Mouse (Mus musculus): ENCODE data around the gene Mpp3.

DNA sequence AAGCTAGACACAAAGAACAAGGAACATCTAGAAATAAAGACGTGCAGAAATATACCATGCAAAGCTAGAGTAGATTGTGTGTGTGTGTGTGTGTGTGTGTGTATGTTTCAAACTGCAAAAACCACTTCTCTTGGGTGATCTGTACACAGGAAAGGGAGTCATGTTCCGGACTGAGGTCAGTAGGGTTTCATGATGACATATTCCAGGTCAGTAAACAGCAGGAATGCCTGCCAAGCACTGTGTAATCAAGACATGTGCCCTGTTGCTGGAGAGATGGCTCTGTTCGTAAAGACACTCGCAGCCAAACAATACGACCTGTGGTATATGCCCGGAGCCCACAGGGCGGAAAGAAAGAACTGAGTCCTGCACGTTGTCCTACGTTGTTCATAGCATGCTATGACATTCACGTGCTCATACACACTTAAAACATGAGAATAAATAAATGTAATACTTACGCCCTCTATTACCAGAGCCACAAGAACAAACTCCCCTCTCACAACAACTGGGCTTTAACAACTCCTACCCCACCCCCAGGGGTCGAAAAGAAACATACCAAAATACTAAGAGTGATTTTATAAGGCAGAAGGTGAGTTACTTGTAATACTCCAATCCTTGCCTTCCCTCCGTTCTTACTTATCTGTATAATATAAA lies 11.4 kb upstream of the Mpp3 start:
- TF ChIP-seq CTCF (IDR thresholded peaks at IDR 0.05; ENCODE audit: insufficient read depth, low read depth, low read length) (no peak), POLR2A (IDR thresholded peaks at IDR 0.05; ENCODE audit: insufficient read depth, low read depth, low read length) (no peak)

Measured in olfactory bulb, adult 2 months (tissue).